ENCODE assay signal across 8 mouse cellular contexts in genomic region chr14:122983226-122984215, GRCm38 (mm10). TPM values are rescaled to one million over a fixed set of nuclear protein-coding genes. Genes with fewer than 3 reads are reported as not detected.
DNase-seq lines count a peak whose midpoint lies in the region; ATAC-seq and TF ChIP-seq lines count a peak whose summit lies in the region.

TSS of gene Tmtc4 (minus strand) at chr14:122984035.

- peak within 1 kb of the TSS; percentile 74 for H3K4me3 ChIP-seq in heart, embryonic 12.5 days
- H3K4me3 ChIP-seq in kidney, postnatal 0 days (replicated peaks; ENCODE audit: low read depth, low read length), result peak within 1 kb of the TSS; percentile 75
- peak within 1 kb of the TSS; percentile 67 for H3K4me3 ChIP-seq in liver, embryonic 11.5 days (ENCODE audit: low read depth, low read length)
- peak within 1 kb of the TSS; percentile 82 for H3K4me3 ChIP-seq in stomach, embryonic 15.5 days (replicated peaks)

- no peaks in the 10 kb centered on the region for H3K27me3 ChIP-seq in heart, embryonic 12.5 days (replicated peaks)
- no peaks in the 10 kb centered on the region for H3K27me3 ChIP-seq in kidney, postnatal 0 days (ENCODE audit: insufficient read depth, low read length)
- no peaks in the 10 kb centered on the region; the same call in 1 of the 2 replicates for H3K27me3 ChIP-seq in liver, embryonic 11.5 days (replicated peaks; ENCODE audit: control insufficient read depth, insufficient read depth, low read length)
- H3K27me3 ChIP-seq in stomach, embryonic 15.5 days (replicated peaks), result no peaks in the 10 kb centered on the region

- H3K27ac ChIP-seq in heart, embryonic 12.5 days (ENCODE audit: poor library complexity, severe bottlenecking), result peak within 1 kb of the TSS; percentile 95
- H3K27ac ChIP-seq in kidney, postnatal 0 days, result peak within 1 kb of the TSS; percentile 91
- H3K27ac ChIP-seq in liver, embryonic 11.5 days (ENCODE audit: low read depth, low read length), result peak within 1 kb of the TSS; percentile 56
- peak within 1 kb of the TSS; percentile 96 for H3K27ac ChIP-seq in stomach, embryonic 15.5 days

- peak; percentile 95 for ATAC-seq in erythroid progenitor cell, adult 5-6 weeks (replicated peaks; ENCODE audit: low FRiP score, poor library complexity, severe bottlenecking)
- ATAC-seq in heart, embryonic 12.5 days (ENCODE audit: insufficient number of reproducible peaks, low FRiP score), result peak; percentile 97
- ATAC-seq in kidney, postnatal 0 days (replicated peaks; ENCODE audit: low FRiP score, low read depth), result peak; percentile 98
- peak; percentile 97 for ATAC-seq in liver, embryonic 11.5 days (replicated peaks; ENCODE audit: low FRiP score)
- ATAC-seq in stomach, embryonic 15.5 days (ENCODE audit: insufficient read depth, low FRiP score, low read depth), result peak; percentile 98

- under 1% methylated on average over 49 of the region's 54 CpGs for WGBS in heart, embryonic 12.5 days
- WGBS in kidney, postnatal 0 days, result under 1% methylated on average over 49 of the region's 54 CpGs
- 2% methylated on average over 44 of the region's 54 CpGs for WGBS in liver, embryonic 11.5 days
- WGBS in stomach, embryonic 15.5 days, result 1% methylated on average over 50 of the region's 54 CpGs

- H3K9ac ChIP-seq in heart, embryonic 12.5 days, result peak within 1 kb of the TSS; percentile 81
- peak within 1 kb of the TSS; percentile 81 for H3K9ac ChIP-seq in kidney, postnatal 0 days (ENCODE audit: low read depth, low read length)
- peak within 1 kb of the TSS; percentile 74 for H3K9ac ChIP-seq in liver, embryonic 11.5 days (ENCODE audit: low read depth, low read length)
- peak within 1 kb of the TSS; percentile 77 for H3K9ac ChIP-seq in stomach, embryonic 15.5 days

- DNase-seq in CD4-positive helper T cell, adult 2 months (ENCODE audit: low read depth, low spot score), result peak; percentile 96
- DNase-seq in brain, embryonic 18.5 days (ENCODE audit: low read depth, low spot score), result peak; percentile 96
- peak; percentile 99 for DNase-seq in kidney, postnatal 0 days (ENCODE audit: low spot score)
- peak; percentile 86 for DNase-seq in liver, embryonic 11.5 days (ENCODE audit: low spot score)
- peak; percentile 94 for DNase-seq in naive thymus-derived CD4-positive, alpha-beta T cell, adult 2 months (ENCODE audit: low read depth)

- no peaks in the 10 kb centered on the region for H3K9me3 ChIP-seq in heart, embryonic 12.5 days (replicated peaks)
- no peaks in the 10 kb centered on the region for H3K9me3 ChIP-seq in kidney, postnatal 0 days (replicated peaks; ENCODE audit: low read length)
- H3K9me3 ChIP-seq in liver, embryonic 11.5 days (ENCODE audit: control insufficient read depth, low read length), result no peaks in the 10 kb centered on the region
- H3K9me3 ChIP-seq in stomach, embryonic 15.5 days, result no peaks in the 10 kb centered on the region

- peak; percentile 54 for TF ChIP-seq CTCF in kidney, postnatal 0 days (IDR thresholded peaks at IDR 0.05; ENCODE audit: low read depth)

- H3K4me1 ChIP-seq in heart, embryonic 12.5 days (replicated peaks), result peaks cover 13% of the 10 kb centered on the region; the same call in 1 of the 2 replicates
- 0 out of 2 replicates have a peak, but pooled peaks cover 3% of the 10 kb centered on the region for H3K4me1 ChIP-seq in kidney, postnatal 0 days (replicated peaks; ENCODE audit: insufficient read depth, low read length)
- H3K4me1 ChIP-seq in liver, embryonic 11.5 days (replicated peaks; ENCODE audit: control insufficient read depth, insufficient read depth, low read length), result no peaks in the 10 kb centered on the region; the same call in 1 of the 2 replicates
- H3K4me1 ChIP-seq in stomach, embryonic 15.5 days, result peaks cover 6% of the 10 kb centered on the region

- H3K4me2 ChIP-seq in heart, embryonic 12.5 days, result peak within 1 kb of the TSS; percentile 85
- peak within 1 kb of the TSS; percentile 91 for H3K4me2 ChIP-seq in kidney, postnatal 0 days (ENCODE audit: low read length)
- peak within 1 kb of the TSS; percentile 96 for H3K4me2 ChIP-seq in liver, embryonic 11.5 days
- peak within 1 kb of the TSS; percentile 91 for H3K4me2 ChIP-seq in stomach, embryonic 15.5 days

- no peaks in the 10 kb centered on the region for H3K36me3 ChIP-seq in heart, embryonic 12.5 days
- no peaks in the 10 kb centered on the region for H3K36me3 ChIP-seq in kidney, postnatal 0 days (ENCODE audit: insufficient read depth, low read length)
- H3K36me3 ChIP-seq in liver, embryonic 11.5 days (ENCODE audit: control insufficient read depth, insufficient read depth, low read length), result no peaks in the 10 kb centered on the region
- H3K36me3 ChIP-seq in stomach, embryonic 15.5 days, result no peaks in the 10 kb centered on the region

RNA-seq across cellular contexts. Expression of gene Tmtc4, which starts in this region (rescaled TPM):
- total RNA-seq in erythroid progenitor cell, adult 5-6 weeks (2015; ENCODE audit: low replicate concordance), result 15.9 TPM in 1 of 2 replicates, not detected in the other
- 2.8 TPM in 1 of 2 replicates, not detected in the other for total RNA-seq in erythroid progenitor cell, adult 5-6 weeks (2017; ENCODE audit: low replicate concordance)
- 22.3 and 23.2 TPM in 2 replicates for polyA plus RNA-seq in heart, embryonic 12.5 days (2016; fragmentation: Nextera tagmentation; extraction: Ambion mirVana)
- 25.8 and 28.4 TPM in 2 replicates for polyA plus RNA-seq in kidney, postnatal 0 days (2015; fragmentation: Nextera tagmentation; extraction: Ambion mirVana)
- polyA plus RNA-seq in liver, embryonic 11.5 days (2014; fragmentation: Nextera tagmentation; extraction: Ambion mirVana), result 8.3 and 9.8 TPM in 2 replicates
- 19.1 and 23.7 TPM in 2 replicates for polyA plus RNA-seq in stomach, embryonic 15.5 days (2015; fragmentation: Nextera tagmentation; extraction: Ambion mirVana)

Comparison
In these comparisons a context has a peak if more than half of its experiments do, and no peak if none do; other contexts are left out.
1. Peak in every context shown above with its lines: DNase-seq, ATAC-seq, H3K4me3 ChIP-seq and H3K27ac ChIP-seq.